Mouse (Mus musculus) spleen, embryonic (tissue): Measurements from ENCODE around the gene Arhgef3.

Experiments
- CTCF ChIA-PET: fragments of 350-600 bp; sonication (Branson Sonifier 250); formaldehyde crosslinking; loops from one replicate; lab custom pipeline; 2022; lab: Charles Lee

Gene Arhgef3

GRCm38 (mm10) chr14:27440921-27441320 lies 326.2 kb downstream of the Arhgef3 start:
- CTCF ChIA-PET, result no interaction called here

- CTCF ChIA-PET, result no interaction called here
These were observed 330.2 kb downstream of the Arhgef3 start for GRCm38 (mm10) chr14:27444851-27445281.

GRCm38 (mm10) chr14:27446963-27447362 lies 332.3 kb downstream of the Arhgef3 start:
- CTCF ChIA-PET, result no interaction called here
